Mouse (Mus musculus) forebrain, postnatal 0 days (tissue): ENCODE measurements around the gene Matn3. TPM values are rescaled to one million over a fixed set of nuclear protein-coding genes. Genes with fewer than 3 reads are reported as not detected.

Experiments used
- ATAC-seq: fragments of 200-750 bp; cut with Nextera tagmentation; 2 replicates; pipeline ENCODE4 v1.8.0; 2017; ENCODE audit warnings: mild to moderate bottlenecking, moderate library complexity
- DNase-seq: peaks from one replicate; pipeline ENCODE4 v3.0.0-alpha.2; 2015
- H3K27ac ChIP-seq: fragments of 300-500 bp; sonication (generic); 2 replicates; pipeline ENCODE4 v1.5.1; 2014; ENCODE audit warnings: low read depth, mild to moderate bottlenecking, antibody characterized with exemption, low read length, moderate library complexity, mixed read lengths
- H3K27me3 ChIP-seq: fragments of 300-500 bp; sonication (generic); 2 replicates; pipeline ENCODE4 v1.6.1; 2014; ENCODE audit warnings: mild to moderate bottlenecking, low read length, mixed read lengths; ENCODE audit not compliant: insufficient read depth
- H3K36me3 ChIP-seq: fragments of 300-500 bp; sonication (generic); 2 replicates; pipeline ENCODE4 v1.6.1; 2014; ENCODE audit warnings: mild to moderate bottlenecking, moderate library complexity; ENCODE audit not compliant: insufficient read depth
- H3K4me1 ChIP-seq: fragments of 300-500 bp; sonication (generic); 2 replicates; pipeline ENCODE4 v1.6.1; 2014; ENCODE audit warnings: antibody characterized with exemption; ENCODE audit not compliant: insufficient read depth
- H3K4me2 ChIP-seq: fragments of 300-500 bp; sonication (generic); 2 replicates; pipeline ENCODE4 v1.6.1; 2014; ENCODE audit warnings: low read depth, mild to moderate bottlenecking, moderate library complexity
- H3K4me3 ChIP-seq: fragments of 300-500 bp; sonication (generic); 2 replicates; pipeline ENCODE4 v1.5.1; 2014; ENCODE audit warnings: low read depth, low read length, mixed read lengths
- H3K9ac ChIP-seq: fragments of 300-500 bp; sonication (generic); 2 replicates; pipeline ENCODE4 v1.6.1; 2014; ENCODE audit warnings: mild to moderate bottlenecking
- H3K9me3 ChIP-seq: fragments of 300-500 bp; sonication (generic); 2 replicates; pipeline ENCODE4 v1.6.1; 2016; ENCODE audit warnings: low read length
- CTCF ChIP-seq: sonication (generic); IDR thresholded peaks from 2 replicates; pipeline ENCODE4 v1.5.1; 2016; ENCODE audit warnings: antibody characterized with exemption, control low read depth, low read depth
- WGBS: fragments of 180-500 bp; shearing (Covaris S2); extraction: QIAGEN DNeasy Blood & Tissue Kit; methylation state at CpG from one replicate; pipeline ENCODE4 v1.1.7; 2014; 5-methylcytosine and 5-hydroxymethylcytosine counted together
- polyA plus RNA-seq: library from polyadenylated mRNA; unstranded; fragments of >200 nt; fragmentation: Nextera tagmentation; extraction: Ambion mirVana; gene quantifications from 2 replicates; pipeline ENCODE4 v1.2.1, GENCODE M21; 2015
- total RNA-seq: library from RNA; depleted of rRNA; stranded (reverse); fragments of >200 nt; gene quantifications from 2 replicates; pipeline ENCODE4 v1.2.3, GENCODE M21; 2014; rRNA removed

Gene Matn3
- total and polyA plus RNA-seq, 2 experiments from 2014 or later: 0.15 to 0.57 TPM

GRCm38 (mm10) chr12:9002038-9002648 is 54.4 kb downstream of the Matn3 start:
- peak; percentile 84 for TF ChIP-seq CTCF
- WGBS: 4% methylated on average over 5 of the region's 5 CpGs
- H3K9me3 ChIP-seq: no peaks in the 10 kb centered on the region
- ATAC-seq (peak; percentile 83), DNase-seq (peak; percentile 88)
- H3K4me1 ChIP-seq: no peaks in the 10 kb centered on the region
- H3K9ac ChIP-seq: no peak overlapping the region
- peaks cover 12% of the 10 kb centered on the region for H3K36me3 ChIP-seq
- no peak overlapping the region for H3K4me2 ChIP-seq
- no peak overlapping the region for H3K4me3 ChIP-seq
- H3K27me3 ChIP-seq: no peaks in the 10 kb centered on the region
- no peak overlapping the region for H3K27ac ChIP-seq

- Histone ChIP-seq H3K9ac (no peak overlapping the region), H3K36me3 (peaks cover 18% of the 10 kb centered on the region), H3K27me3 (no peaks in the 10 kb centered on the region), H3K27ac (no peak overlapping the region), H3K4me1 (no peaks in the 10 kb centered on the region), H3K4me2 (no peak overlapping the region), H3K4me3 (no peak overlapping the region), H3K9me3 (no peaks in the 10 kb centered on the region)
- no peak for DNase-seq
- TF ChIP-seq CTCF: no peak
- no peak for ATAC-seq
- 74% methylated on average over 4 of the region's 4 CpGs for WGBS
These were observed 59.4 kb downstream of the Matn3 start for GRCm38 (mm10) chr12:9007146-9007545.

GRCm38 (mm10) chr12:9007811-9008210 is 60.1 kb downstream of the Matn3 start:
- no peak for ATAC-seq
- no peak overlapping the region for H3K4me3 ChIP-seq
- 96% methylated on average over 6 of the region's 6 CpGs for WGBS
- H3K9ac ChIP-seq: no peak overlapping the region
- DNase-seq: no peak
- H3K9me3 ChIP-seq: no peaks in the 10 kb centered on the region
- H3K27ac ChIP-seq: no peak overlapping the region
- no peak for TF ChIP-seq CTCF
- H3K4me2 ChIP-seq: no peak overlapping the region
- peaks cover 22% of the 10 kb centered on the region for H3K36me3 ChIP-seq
- H3K27me3 ChIP-seq: no peaks in the 10 kb centered on the region
- H3K4me1 ChIP-seq: no peaks in the 10 kb centered on the region

GRCm38 (mm10) chr12:9010311-9010710 is 62.6 kb downstream of the Matn3 start:
- Histone ChIP-seq H3K36me3 (peaks cover 29% of the 10 kb centered on the region), H3K9me3 (no peaks in the 10 kb centered on the region), H3K4me1 (no peaks in the 10 kb centered on the region), H3K9ac (no peak overlapping the region), H3K27ac (no peak overlapping the region), H3K27me3 (no peaks in the 10 kb centered on the region), H3K4me3 (no peak overlapping the region), H3K4me2 (no peak overlapping the region)
- no peak for DNase-seq
- TF ChIP-seq CTCF: no peak
- WGBS: 71% methylated on average over 4 of the region's 4 CpGs
- ATAC-seq: no peak

- H3K9me3 ChIP-seq: no peaks in the 10 kb centered on the region
- no peak overlapping the region for H3K4me2 ChIP-seq
- no peak overlapping the region for H3K27ac ChIP-seq
- TF ChIP-seq CTCF: no peak
- WGBS: 94% methylated on average over 9 of the region's 9 CpGs
- H3K4me3 ChIP-seq: no peak overlapping the region
- H3K27me3 ChIP-seq: no peaks in the 10 kb centered on the region
- H3K9ac ChIP-seq: no peak overlapping the region
- H3K36me3 ChIP-seq: peaks cover 37% of the 10 kb centered on the region
- H3K4me1 ChIP-seq: no peaks in the 10 kb centered on the region
- ATAC-seq: no peak
- no peak for DNase-seq
These were observed 68.6 kb downstream of the Matn3 start for GRCm38 (mm10) chr12:9016376-9016775.

- H3K27ac ChIP-seq: no peak overlapping the region
- WGBS: 92% methylated on average over 8 of the region's 8 CpGs
- no peak overlapping the region for H3K4me3 ChIP-seq
- no peak overlapping the region for H3K9ac ChIP-seq
- H3K4me2 ChIP-seq: no peak overlapping the region
- DNase-seq (no peak), ATAC-seq (no peak)
- TF ChIP-seq CTCF: no peak
- peaks cover 27% of the 10 kb centered on the region for H3K36me3 ChIP-seq
- H3K9me3 ChIP-seq: no peaks in the 10 kb centered on the region
- H3K27me3 ChIP-seq: no peaks in the 10 kb centered on the region
- H3K4me1 ChIP-seq: no peaks in the 10 kb centered on the region
These were observed 72.7 kb downstream of the Matn3 start for GRCm38 (mm10) chr12:9020431-9020830.

- WGBS: 80% methylated on average over 3 of the region's 3 CpGs
- DNase-seq (no peak), ATAC-seq (no peak)
- no peaks in the 10 kb centered on the region for H3K4me1 ChIP-seq
- H3K36me3 ChIP-seq: peaks cover 27% of the 10 kb centered on the region
- TF ChIP-seq CTCF: no peak
- H3K4me2 ChIP-seq: no peak overlapping the region
- no peak overlapping the region for H3K4me3 ChIP-seq
- H3K27ac ChIP-seq: no peak overlapping the region
- no peak overlapping the region for H3K9ac ChIP-seq
- H3K9me3 ChIP-seq: no peaks in the 10 kb centered on the region
- H3K27me3 ChIP-seq: no peaks in the 10 kb centered on the region
These were observed 73.3 kb downstream of the Matn3 start for GRCm38 (mm10) chr12:9020986-9021385.

Other genes starting within 250 kb of the Matn3 start
- gene Sdc1, start 176.6 kb upstream of the Matn3 start, total RNA-seq: 12.4 and 19.4 TPM in 2 replicates
- 15.2 and 17.7 TPM in 2 replicates for gene Sdc1, start 176.6 kb upstream of the Matn3 start, polyA plus RNA-seq
- gene Laptm4a, start 26.3 kb upstream of the Matn3 start, total RNA-seq: 168 and 184 TPM in 2 replicates
- 270 and 278 TPM in 2 replicates for gene Laptm4a, start 26.3 kb upstream of the Matn3 start, polyA plus RNA-seq
- 24.9 and 27.7 TPM in 2 replicates for gene Wdr35, start 26.0 kb downstream of the Matn3 start, total RNA-seq
- gene Wdr35, start 26.0 kb downstream of the Matn3 start, polyA plus RNA-seq: 15.0 and 22.9 TPM in 2 replicates
- 3.2 and 7.6 TPM in 2 replicates for gene Ttc32, start 82.1 kb downstream of the Matn3 start, total RNA-seq
- gene Ttc32, start 82.1 kb downstream of the Matn3 start, polyA plus RNA-seq: 5.1 and 6.9 TPM in 2 replicates